Mouse (Mus musculus): ENCODE results near the gene Rwdd4a. TPM values are rescaled to one million over a fixed set of nuclear protein-coding genes. Genes with fewer than 3 reads are reported as not detected.
A peak's percentile ranks its signal among the peaks of the same experiment; 100 is the strongest.

Rwdd4a gene
- polyA plus RNA-seq (2012; rRNA removed), result 5.4 and 10.1 TPM in 2 replicates
- polyA plus RNA-seq (2014; fragmentation: Nextera tagmentation; extraction: Ambion mirVana), result 25.0 and 27.0 TPM in 2 replicates

GRCm38 (mm10) chr8:47533344-47534125 is at the start of gene Rwdd4a, which contains the start of gene Trappc11:
Gene Rwdd4a (plus strand): TSS chr8:47533664.
Gene Trappc11 (minus strand): TSS chr8:47533470.
- peak within 1 kb of the TSS; percentile 77 for H3K4me2 ChIP-seq (ENCODE audit: low read depth)
- peaks cover 3 to 16% of the 10 kb centered on the region in 2 experiments for H3K4me1 ChIP-seq (replicated peaks; ENCODE audit: control insufficient read depth in 2 of 2, insufficient read depth in 2 of 2, low read length in 1 of 2)
- peaks cover 5% of the 10 kb centered on the region; the same call in 1 of the 2 replicates for H3K36me3 ChIP-seq (replicated peaks; ENCODE audit: control insufficient read depth, insufficient read depth, low read depth)
- no peak for TF ChIP-seq EP300 (IDR thresholded peaks at IDR 0.05; ENCODE audit: low read depth)
- TF ChIP-seq CTCF (IDR thresholded peaks at IDR 0.05; ENCODE audit: low read depth), result no peak
- peak; percentile 97 for DNase-seq (ENCODE audit: low read depth in 3 of 3, low spot score in 3 of 3)
- no peaks in the 10 kb centered on the region for H3K27me3 ChIP-seq (ENCODE audit: control insufficient read depth, insufficient read depth, low read length)
- H3K27ac ChIP-seq, result peak within 1 kb of the TSS; percentile 80
- no peaks in the 10 kb centered on the region for H3K9me3 ChIP-seq (ENCODE audit: control insufficient read depth, low read length)
- peak within 1 kb of the TSS; percentile 95 for H3K9ac ChIP-seq (replicated peaks)
- ATAC-seq (ENCODE audit: insufficient read depth), result peak; percentile 99
- H3K4me3 ChIP-seq (ENCODE audit: insufficient read depth in 1 of 2, low read depth in 2 of 2, low read length in 2 of 2), result peak within 1 kb of the TSS; percentile 72 to 93
- WGBS (ENCODE audit: insufficient replicate concordance), result under 1% methylated on average over 65 of the region's 65 CpGs

GRCm38 (mm10) chr8:47487231-47487630 is 46.2 kb upstream of the Rwdd4a start:
- no peaks in the 10 kb centered on the region for H3K9me3 ChIP-seq (ENCODE audit: control insufficient read depth, low read length)
- no peak overlapping the region for H3K4me3 ChIP-seq (ENCODE audit: insufficient read depth in 1 of 2, low read depth in 2 of 2, low read length in 2 of 2)
- no peaks in the 10 kb centered on the region for H3K4me1 ChIP-seq (replicated peaks; ENCODE audit: control insufficient read depth in 2 of 2, insufficient read depth in 2 of 2, low read length in 1 of 2)
- no peaks in the 10 kb centered on the region for H3K27me3 ChIP-seq (ENCODE audit: control insufficient read depth, insufficient read depth, low read length)
- H3K36me3 ChIP-seq (replicated peaks; ENCODE audit: control insufficient read depth, insufficient read depth, low read depth), result no peaks in the 10 kb centered on the region; the same call in none of the 2 replicates
- DNase-seq (ENCODE audit: low read depth in 3 of 3, low spot score in 3 of 3) (no peak), ATAC-seq (ENCODE audit: insufficient read depth) (no peak)
- H3K9ac ChIP-seq (replicated peaks), result no peak overlapping the region
- no peak overlapping the region for H3K27ac ChIP-seq
- TF ChIP-seq EP300 (IDR thresholded peaks at IDR 0.05; ENCODE audit: low read depth), result no peak
- no peak for TF ChIP-seq CTCF (IDR thresholded peaks at IDR 0.05; ENCODE audit: low read depth)
- 67% methylated on average over 3 of the region's 3 CpGs for WGBS (ENCODE audit: insufficient replicate concordance)
- H3K4me2 ChIP-seq (ENCODE audit: low read depth), result no peak overlapping the region

- no peak for ATAC-seq (ENCODE audit: insufficient read depth)
- 79% methylated on average over 12 of the region's 12 CpGs for WGBS (ENCODE audit: insufficient replicate concordance)
These were observed 40.4 kb upstream of the Rwdd4a start for GRCm38 (mm10) chr8:47493106-47493505.

GRCm38 (mm10) chr8:47494602-47495153 is 38.8 kb upstream of the Rwdd4a start:
- no peaks in the 10 kb centered on the region for H3K4me1 ChIP-seq (replicated peaks; ENCODE audit: control insufficient read depth in 2 of 2, insufficient read depth in 2 of 2, low read length in 1 of 2)
- WGBS (ENCODE audit: insufficient replicate concordance), result 74% methylated on average over 12 of the region's 12 CpGs
- H3K4me3 ChIP-seq (ENCODE audit: insufficient read depth in 1 of 2, low read depth in 2 of 2, low read length in 2 of 2), result no peak overlapping the region
- H3K9ac ChIP-seq (replicated peaks), result no peak overlapping the region
- no peaks in the 10 kb centered on the region for H3K9me3 ChIP-seq (ENCODE audit: control insufficient read depth, low read length)
- H3K36me3 ChIP-seq (replicated peaks; ENCODE audit: control insufficient read depth, insufficient read depth, low read depth), result peaks cover 3% of the 10 kb centered on the region
- TF ChIP-seq EP300 (IDR thresholded peaks at IDR 0.05; ENCODE audit: low read depth), result no peak
- TF ChIP-seq CTCF (IDR thresholded peaks at IDR 0.05; ENCODE audit: low read depth), result no peak
- no peaks in the 10 kb centered on the region for H3K27me3 ChIP-seq (ENCODE audit: control insufficient read depth, insufficient read depth, low read length)
- H3K27ac ChIP-seq, result no peak overlapping the region
- no peak overlapping the region for H3K4me2 ChIP-seq (ENCODE audit: low read depth)
- ATAC-seq (ENCODE audit: insufficient read depth) (peak; percentile 55; the same call in 1 of the 2 replicates), DNase-seq (ENCODE audit: low read depth in 3 of 3, low spot score in 3 of 3) (peak in 1 of 3 experiments; percentile 4)

More at GRCm38 (mm10) chr8:47493106-47493505, 40.4 kb upstream of the Rwdd4a start:
- peaks cover 3% of the 10 kb centered on the region for H3K36me3 ChIP-seq (replicated peaks; ENCODE audit: control insufficient read depth, insufficient read depth, low read depth)
- DNase-seq (ENCODE audit: low read depth in 3 of 3, low spot score in 3 of 3), result no peak
- no peaks in the 10 kb centered on the region for H3K4me1 ChIP-seq (replicated peaks; ENCODE audit: control insufficient read depth in 2 of 2, insufficient read depth in 2 of 2, low read length in 1 of 2)
- no peak overlapping the region for H3K27ac ChIP-seq
- no peak overlapping the region for H3K4me2 ChIP-seq (ENCODE audit: low read depth)
- H3K27me3 ChIP-seq (ENCODE audit: control insufficient read depth, insufficient read depth, low read length), result no peaks in the 10 kb centered on the region
- no peak overlapping the region for H3K4me3 ChIP-seq (ENCODE audit: insufficient read depth in 1 of 2, low read depth in 2 of 2, low read length in 2 of 2)
- H3K9me3 ChIP-seq (ENCODE audit: control insufficient read depth, low read length), result no peaks in the 10 kb centered on the region
- no peak overlapping the region for H3K9ac ChIP-seq (replicated peaks)
- TF ChIP-seq CTCF (IDR thresholded peaks at IDR 0.05; ENCODE audit: low read depth), result no peak

- Histone ChIP-seq H3K9ac (replicated peaks) (no peak overlapping the region), H3K4me3 (ENCODE audit: insufficient read depth in 1 of 2, low read depth in 2 of 2, low read length in 2 of 2) (no peak overlapping the region), H3K4me1 (replicated peaks; ENCODE audit: control insufficient read depth in 2 of 2, insufficient read depth in 2 of 2, low read length in 1 of 2) (no peaks in the 10 kb centered on the region), H3K36me3 (replicated peaks; ENCODE audit: control insufficient read depth, insufficient read depth, low read depth) (peaks cover 5% of the 10 kb centered on the region), H3K9me3 (ENCODE audit: control insufficient read depth, low read length) (no peaks in the 10 kb centered on the region), H3K4me2 (ENCODE audit: low read depth) (no peak overlapping the region), H3K27me3 (ENCODE audit: control insufficient read depth, insufficient read depth, low read length) (no peaks in the 10 kb centered on the region), H3K27ac (no peak overlapping the region)
- no peak for DNase-seq (ENCODE audit: low read depth in 3 of 3, low spot score in 3 of 3)
- TF ChIP-seq CTCF (IDR thresholded peaks at IDR 0.05; ENCODE audit: low read depth), result no peak
- TF ChIP-seq EP300 (IDR thresholded peaks at IDR 0.05; ENCODE audit: low read depth), result no peak
- 71% methylated on average over 6 of the region's 6 CpGs for WGBS (ENCODE audit: insufficient replicate concordance)
- no peak for ATAC-seq (ENCODE audit: insufficient read depth)
These were observed 38.0 kb upstream of the Rwdd4a start for GRCm38 (mm10) chr8:47495428-47495827.
